Mouse (Mus musculus): ENCODE measurements around the gene Rufy3. TPM values are rescaled to one million over a fixed set of nuclear protein-coding genes. Genes with fewer than 3 reads are reported as not detected.
A peak's percentile ranks its signal among the peaks of the same experiment; 100 is the strongest.

The Rufy3 gene
- polyA plus RNA-seq (2015; fragmentation: Nextera tagmentation; extraction: Ambion mirVana), result 17.9 and 18.8 TPM in 2 replicates

- Histone ChIP-seq H3K9ac (ENCODE audit: low read depth, low read length) (peak within 1 kb of the TSS; percentile 89), H3K4me1 (replicated peaks; ENCODE audit: insufficient read depth, low read length) (peaks cover 3% of the 10 kb centered on the region; the same call in 1 of the 2 replicates), H3K27ac (peak within 1 kb of the TSS; percentile 93), H3K4me3 (replicated peaks; ENCODE audit: low read depth, low read length) (peak within 1 kb of the TSS; percentile 88), H3K27me3 (ENCODE audit: insufficient read depth, low read length) (no peaks in the 10 kb centered on the region), H3K9me3 (replicated peaks; ENCODE audit: low read length) (no peaks in the 10 kb centered on the region), H3K4me2 (ENCODE audit: low read length) (peak within 1 kb of the TSS; percentile 86), H3K36me3 (ENCODE audit: insufficient read depth, low read length) (no peaks in the 10 kb centered on the region)
- 1% methylated on average over 35 of the region's 71 CpGs for WGBS
- TF ChIP-seq CTCF (IDR thresholded peaks at IDR 0.05; ENCODE audit: low read depth), result peak; percentile 62
- DNase-seq (ENCODE audit: low spot score) (peak; percentile 88), ATAC-seq (replicated peaks; ENCODE audit: low FRiP score, low read depth) (peak; percentile 91)
Measured at GRCm38 (mm10) chr5:88564501-88565147, at the start of gene Rufy3. TSS of gene Rufy3 (plus strand) at chr5:88565040.

- no peaks in the 10 kb centered on the region for H3K9me3 ChIP-seq (replicated peaks; ENCODE audit: low read length)
- no peak overlapping the region for H3K27ac ChIP-seq
- peak; percentile 84 for DNase-seq (ENCODE audit: low spot score)
- peak; percentile 82 for TF ChIP-seq CTCF (IDR thresholded peaks at IDR 0.05; ENCODE audit: low read depth)
- no peaks in the 10 kb centered on the region for H3K27me3 ChIP-seq (ENCODE audit: insufficient read depth, low read length)
- H3K4me1 ChIP-seq (replicated peaks; ENCODE audit: insufficient read depth, low read length), result no peaks in the 10 kb centered on the region
- H3K9ac ChIP-seq (ENCODE audit: low read depth, low read length), result no peak overlapping the region
- no peaks in the 10 kb centered on the region for H3K36me3 ChIP-seq (ENCODE audit: insufficient read depth, low read length)
- no peak for ATAC-seq (replicated peaks; ENCODE audit: low FRiP score, low read depth)
- H3K4me2 ChIP-seq (ENCODE audit: low read length), result no peak overlapping the region
- no peak overlapping the region for H3K4me3 ChIP-seq (replicated peaks; ENCODE audit: low read depth, low read length)
- 1% methylated on average over 2 of the region's 2 CpGs for WGBS
Measured at GRCm38 (mm10) chr5:88519232-88519631, 45.6 kb upstream of the Rufy3 start.

GRCm38 (mm10) chr5:88527657-88528056 is 37.2 kb upstream of the Rufy3 start, which contains the start of gene Jchain:
TSS of gene Jchain (minus strand) at chr5:88527891.
- no peak within 1 kb of the TSS for H3K4me3 ChIP-seq (replicated peaks; ENCODE audit: low read depth, low read length)

GRCm38 (mm10) chr5:88530908-88531307 is 33.9 kb upstream of the Rufy3 start:
- no peak for TF ChIP-seq CTCF (IDR thresholded peaks at IDR 0.05; ENCODE audit: low read depth)
- Histone ChIP-seq H3K27ac (no peak overlapping the region), H3K4me1 (replicated peaks; ENCODE audit: insufficient read depth, low read length) (no peaks in the 10 kb centered on the region), H3K36me3 (ENCODE audit: insufficient read depth, low read length) (no peaks in the 10 kb centered on the region), H3K27me3 (ENCODE audit: insufficient read depth, low read length) (no peaks in the 10 kb centered on the region), H3K4me3 (replicated peaks; ENCODE audit: low read depth, low read length) (no peak overlapping the region), H3K9me3 (replicated peaks; ENCODE audit: low read length) (no peaks in the 10 kb centered on the region), H3K9ac (ENCODE audit: low read depth, low read length) (no peak overlapping the region), H3K4me2 (ENCODE audit: low read length) (no peak overlapping the region)
- ATAC-seq (replicated peaks; ENCODE audit: low FRiP score, low read depth), result no peak
- WGBS, result 77% methylated on average over 1 of the region's 1 CpGs
- no peak for DNase-seq (ENCODE audit: low spot score)

More at GRCm38 (mm10) chr5:88527657-88528056, 37.2 kb upstream of the Rufy3 start, which contains the start of gene Jchain:
- no peaks in the 10 kb centered on the region for H3K4me1 ChIP-seq (replicated peaks; ENCODE audit: insufficient read depth, low read length)
- H3K27me3 ChIP-seq (ENCODE audit: insufficient read depth, low read length), result no peaks in the 10 kb centered on the region
- no peak within 1 kb of the TSS for H3K9ac ChIP-seq (ENCODE audit: low read depth, low read length)
- H3K27ac ChIP-seq, result no peak within 1 kb of the TSS
- DNase-seq (ENCODE audit: low spot score) (no peak), ATAC-seq (replicated peaks; ENCODE audit: low FRiP score, low read depth) (no peak)
- H3K4me2 ChIP-seq (ENCODE audit: low read length), result no peak within 1 kb of the TSS
- no peak for TF ChIP-seq CTCF (IDR thresholded peaks at IDR 0.05; ENCODE audit: low read depth)
- no peaks in the 10 kb centered on the region for H3K9me3 ChIP-seq (replicated peaks; ENCODE audit: low read length)
- WGBS, result 84% methylated on average over 3 of the region's 3 CpGs
- H3K36me3 ChIP-seq (ENCODE audit: insufficient read depth, low read length), result no peaks in the 10 kb centered on the region

GRCm38 (mm10) chr5:88534697-88535096 is 30.1 kb upstream of the Rufy3 start:
- no peak for DNase-seq (ENCODE audit: low spot score)
- WGBS, result 67% methylated on average over 3 of the region's 3 CpGs
- Histone ChIP-seq H3K36me3 (ENCODE audit: insufficient read depth, low read length) (no peaks in the 10 kb centered on the region), H3K27me3 (ENCODE audit: insufficient read depth, low read length) (no peaks in the 10 kb centered on the region), H3K9ac (ENCODE audit: low read depth, low read length) (no peak overlapping the region), H3K4me2 (ENCODE audit: low read length) (no peak overlapping the region), H3K9me3 (replicated peaks; ENCODE audit: low read length) (no peaks in the 10 kb centered on the region), H3K4me1 (replicated peaks; ENCODE audit: insufficient read depth, low read length) (no peaks in the 10 kb centered on the region), H3K27ac (no peak overlapping the region), H3K4me3 (replicated peaks; ENCODE audit: low read depth, low read length) (no peak overlapping the region)
- no peak for TF ChIP-seq CTCF (IDR thresholded peaks at IDR 0.05; ENCODE audit: low read depth)
- ATAC-seq (replicated peaks; ENCODE audit: low FRiP score, low read depth), result no peak

GRCm38 (mm10) chr5:88540845-88541244 is 24.0 kb upstream of the Rufy3 start:
- Histone ChIP-seq H3K27me3 (ENCODE audit: insufficient read depth, low read length) (no peaks in the 10 kb centered on the region), H3K4me1 (replicated peaks; ENCODE audit: insufficient read depth, low read length) (no peaks in the 10 kb centered on the region)

More at GRCm38 (mm10) chr5:88540845-88541244, 24.0 kb upstream of the Rufy3 start:
- H3K9ac ChIP-seq (ENCODE audit: low read depth, low read length), result no peak overlapping the region
- no peak overlapping the region for H3K4me3 ChIP-seq (replicated peaks; ENCODE audit: low read depth, low read length)
- no peak for TF ChIP-seq CTCF (IDR thresholded peaks at IDR 0.05; ENCODE audit: low read depth)
- ATAC-seq (replicated peaks; ENCODE audit: low FRiP score, low read depth) (no peak), DNase-seq (ENCODE audit: low spot score) (no peak)
- no peaks in the 10 kb centered on the region for H3K9me3 ChIP-seq (replicated peaks; ENCODE audit: low read length)
- H3K36me3 ChIP-seq (ENCODE audit: insufficient read depth, low read length), result no peaks in the 10 kb centered on the region
- no peak overlapping the region for H3K27ac ChIP-seq
- no peak overlapping the region for H3K4me2 ChIP-seq (ENCODE audit: low read length)
